Mouse (Mus musculus): ENCODE results near the gene Kat7. TPM values are rescaled to one million over a fixed set of nuclear protein-coding genes. Genes with fewer than 3 reads are reported as not detected.

The Kat7 gene
- polyA plus RNA-seq (2015; fragmentation: Nextera tagmentation; extraction: Ambion mirVana), result 25.0 and 27.2 TPM in 2 replicates

- Histone ChIP-seq H3K9ac (ENCODE audit: low read length) (peak within 1 kb of the TSS; percentile 98), H3K27me3 (ENCODE audit: control insufficient read depth, insufficient read depth, low read length) (no peaks in the 10 kb centered on the region), H3K9me3 (ENCODE audit: control insufficient read depth, low read length) (no peaks in the 10 kb centered on the region), H3K4me2 (replicated peaks; ENCODE audit: low read depth) (peak within 1 kb of the TSS; percentile 65), H3K27ac (replicated peaks) (peak within 1 kb of the TSS; percentile 99), H3K4me1 (replicated peaks; ENCODE audit: control insufficient read depth, insufficient read depth) (peaks cover 4% of the 10 kb centered on the region; the same call in 1 of the 2 replicates), H3K36me3 (ENCODE audit: control insufficient read depth, insufficient read depth, low read length) (peaks cover 5% of the 10 kb centered on the region; the same call in 1 of the 2 replicates), H3K4me3 (ENCODE audit: low read depth, low read length) (peak within 1 kb of the TSS; percentile 98)
- WGBS, result under 1% methylated on average over 41 of the region's 42 CpGs
- peak; percentile 91 for ATAC-seq (ENCODE audit: low FRiP score, low TSS enrichment)
- DNase-seq (ENCODE audit: low spot score), result peak; percentile 98
- TF ChIP-seq EP300 (optimal IDR thresholded peaks at IDR 0.05) (peak; percentile 87), CTCF (IDR thresholded peaks at IDR 0.05; ENCODE audit: low read depth) (peak; percentile 21)
These were observed at the start of gene Kat7 for GRCm38 (mm10) chr11:95310007-95310647. Gene Kat7, minus strand, starts transcription at chr11:95310246.

- ATAC-seq (ENCODE audit: low FRiP score, low TSS enrichment) (0 out of 2 replicates have a peak, but pooled peaks have one; percentile 40), DNase-seq (ENCODE audit: low spot score) (peak; percentile 40)
- Histone ChIP-seq H3K27ac (replicated peaks) (no peak overlapping the region), H3K36me3 (ENCODE audit: control insufficient read depth, insufficient read depth, low read length) (no peaks in the 10 kb centered on the region), H3K4me2 (replicated peaks; ENCODE audit: low read depth) (no peak overlapping the region), H3K4me3 (ENCODE audit: low read depth, low read length) (no peak overlapping the region), H3K9ac (ENCODE audit: low read length) (no peak overlapping the region), H3K9me3 (ENCODE audit: control insufficient read depth, low read length) (no peaks in the 10 kb centered on the region), H3K4me1 (replicated peaks; ENCODE audit: control insufficient read depth, insufficient read depth) (peaks cover 1% of the 10 kb centered on the region; the same call in 1 of the 2 replicates), H3K27me3 (ENCODE audit: control insufficient read depth, insufficient read depth, low read length) (no peaks in the 10 kb centered on the region)
- WGBS, result 41% methylated on average over 3 of the region's 3 CpGs
- TF ChIP-seq CTCF (IDR thresholded peaks at IDR 0.05; ENCODE audit: low read depth) (no peak), EP300 (optimal IDR thresholded peaks at IDR 0.05) (no peak)
These were observed 48.2 kb upstream of the Kat7 start for GRCm38 (mm10) chr11:95358263-95358662.

- no peaks in the 10 kb centered on the region; the same call in 1 of the 2 replicates for H3K4me1 ChIP-seq (replicated peaks; ENCODE audit: control insufficient read depth, insufficient read depth)
- TF ChIP-seq EP300 (optimal IDR thresholded peaks at IDR 0.05), result no peak
- TF ChIP-seq CTCF (IDR thresholded peaks at IDR 0.05; ENCODE audit: low read depth), result no peak
- H3K4me3 ChIP-seq (ENCODE audit: low read depth, low read length), result no peak overlapping the region
- peak; percentile 58; the same call in 1 of the 2 replicates for ATAC-seq (ENCODE audit: low FRiP score, low TSS enrichment)
- no peak overlapping the region for H3K9ac ChIP-seq (ENCODE audit: low read length)
- no peaks in the 10 kb centered on the region for H3K27me3 ChIP-seq (ENCODE audit: control insufficient read depth, insufficient read depth, low read length)
- 74% methylated on average over 17 of the region's 17 CpGs for WGBS
- H3K9me3 ChIP-seq (ENCODE audit: control insufficient read depth, low read length), result no peaks in the 10 kb centered on the region
- no peaks in the 10 kb centered on the region for H3K36me3 ChIP-seq (ENCODE audit: control insufficient read depth, insufficient read depth, low read length)
- no peak overlapping the region for H3K4me2 ChIP-seq (replicated peaks; ENCODE audit: low read depth)
- peak; percentile 38 for DNase-seq (ENCODE audit: low spot score)
- 0 out of 2 replicates have a peak overlapping the region, but pooled peaks have one; percentile 8 for H3K27ac ChIP-seq (replicated peaks)
These were observed 46.6 kb upstream of the Kat7 start for GRCm38 (mm10) chr11:95356469-95357273.

GRCm38 (mm10) chr11:95356039-95356438 is 46.0 kb upstream of the Kat7 start:
- H3K9ac ChIP-seq (ENCODE audit: low read length), result no peak overlapping the region
- H3K27me3 ChIP-seq (ENCODE audit: control insufficient read depth, insufficient read depth, low read length), result no peaks in the 10 kb centered on the region
- TF ChIP-seq EP300 (optimal IDR thresholded peaks at IDR 0.05), result no peak
- no peak for TF ChIP-seq CTCF (IDR thresholded peaks at IDR 0.05; ENCODE audit: low read depth)
- ATAC-seq (ENCODE audit: low FRiP score, low TSS enrichment) (no peak), DNase-seq (ENCODE audit: low spot score) (no peak)
- no peak overlapping the region for H3K27ac ChIP-seq (replicated peaks)
- no peaks in the 10 kb centered on the region for H3K36me3 ChIP-seq (ENCODE audit: control insufficient read depth, insufficient read depth, low read length)
- no peak overlapping the region for H3K4me3 ChIP-seq (ENCODE audit: low read depth, low read length)
- H3K9me3 ChIP-seq (ENCODE audit: control insufficient read depth, low read length), result no peaks in the 10 kb centered on the region
- no peaks in the 10 kb centered on the region; the same call in 1 of the 2 replicates for H3K4me1 ChIP-seq (replicated peaks; ENCODE audit: control insufficient read depth, insufficient read depth)
- WGBS, result 91% methylated on average over 7 of the region's 7 CpGs
- no peak overlapping the region for H3K4me2 ChIP-seq (replicated peaks; ENCODE audit: low read depth)

GRCm38 (mm10) chr11:95355661-95356011 is 45.6 kb upstream of the Kat7 start:
- ATAC-seq (ENCODE audit: low FRiP score, low TSS enrichment) (no peak), DNase-seq (ENCODE audit: low spot score) (no peak)
- Histone ChIP-seq H3K9me3 (ENCODE audit: control insufficient read depth, low read length) (no peaks in the 10 kb centered on the region), H3K4me2 (replicated peaks; ENCODE audit: low read depth) (no peak overlapping the region), H3K36me3 (ENCODE audit: control insufficient read depth, insufficient read depth, low read length) (no peaks in the 10 kb centered on the region), H3K4me3 (ENCODE audit: low read depth, low read length) (no peak overlapping the region), H3K27me3 (ENCODE audit: control insufficient read depth, insufficient read depth, low read length) (no peaks in the 10 kb centered on the region), H3K9ac (ENCODE audit: low read length) (no peak overlapping the region), H3K4me1 (replicated peaks; ENCODE audit: control insufficient read depth, insufficient read depth) (no peaks in the 10 kb centered on the region; the same call in 1 of the 2 replicates), H3K27ac (replicated peaks) (no peak overlapping the region)
- WGBS, result 83% methylated on average over 5 of the region's 5 CpGs
- TF ChIP-seq CTCF (IDR thresholded peaks at IDR 0.05; ENCODE audit: low read depth), result no peak
- no peak for TF ChIP-seq EP300 (optimal IDR thresholded peaks at IDR 0.05)

All from stomach, postnatal 0 days (tissue).